Mouse (Mus musculus) midbrain, embryonic 10.5 days (tissue): ENCODE measurements around the gene Bcr. TPM values are rescaled to one million over a fixed set of nuclear protein-coding genes. Genes with fewer than 3 reads are reported as not detected.

Experiments used
- DNase-seq: peaks from one replicate; pipeline ENCODE4 v3.0.0-alpha.2; 2017; ENCODE audit warnings: low spot score
- H3K27ac ChIP-seq: fragments of 300-500 bp; sonication (generic); replicated peaks from 2 replicates; pipeline ENCODE4 v1.5.1; 2016; ENCODE audit warnings: mild to moderate bottlenecking
- H3K27me3 ChIP-seq: fragments of 300-500 bp; sonication (generic); 2 replicates; pipeline ENCODE4 v1.6.1; 2016; ENCODE audit warnings: low read depth, mild to moderate bottlenecking; ENCODE audit not compliant: poor library complexity, severe bottlenecking
- H3K36me3 ChIP-seq: fragments of 300-500 bp; sonication (generic); 2 replicates; pipeline ENCODE4 v1.6.1; 2016; ENCODE audit warnings: mild to moderate bottlenecking, moderate library complexity
- H3K4me1 ChIP-seq: fragments of 300-500 bp; sonication (generic); 2 replicates; pipeline ENCODE4 v1.6.1; 2016
- H3K4me3 ChIP-seq: fragments of 300-500 bp; sonication (generic); 2 replicates; pipeline ENCODE4 v1.5.1; 2016; ENCODE audit warnings: mild to moderate bottlenecking, moderate library complexity
- H3K9me3 ChIP-seq: fragments of 300-500 bp; sonication (generic); replicated peaks from 2 replicates; pipeline ENCODE4 v1.6.1; 2016; ENCODE audit warnings: mild to moderate bottlenecking
- WGBS: fragments of 180-500 bp; shearing (Covaris S2); methylation state at CpG from one replicate; pipeline ENCODE4 v1.1.7; 2016; 5-methylcytosine and 5-hydroxymethylcytosine counted together
- polyA plus RNA-seq: library from polyadenylated mRNA; unstranded; fragments of >200 nt; fragmentation: Nextera tagmentation; extraction: Ambion mirVana; gene quantifications from 2 replicates; pipeline ENCODE4 v1.2.1, GENCODE M21; 2016

The Bcr gene
- polyA plus RNA-seq, 1 experiment from 2014 or later: 5.1 TPM

GRCm38 (mm10) chr10:75156835-75157234, 96.4 kb downstream of the Bcr start:
- Histone ChIP-seq H3K36me3 (peaks cover 92% of the 10 kb centered on the region), H3K27me3 (no peaks in the 10 kb centered on the region), H3K4me3 (no peak overlapping the region), H3K4me1 (peaks cover 9% of the 10 kb centered on the region; the same call in 1 of the 2 replicates), H3K9me3 (no peaks in the 10 kb centered on the region), H3K27ac (no peak overlapping the region)
- WGBS: 77% methylated on average over 6 of the region's 6 CpGs
- no peak for DNase-seq

DNA sequence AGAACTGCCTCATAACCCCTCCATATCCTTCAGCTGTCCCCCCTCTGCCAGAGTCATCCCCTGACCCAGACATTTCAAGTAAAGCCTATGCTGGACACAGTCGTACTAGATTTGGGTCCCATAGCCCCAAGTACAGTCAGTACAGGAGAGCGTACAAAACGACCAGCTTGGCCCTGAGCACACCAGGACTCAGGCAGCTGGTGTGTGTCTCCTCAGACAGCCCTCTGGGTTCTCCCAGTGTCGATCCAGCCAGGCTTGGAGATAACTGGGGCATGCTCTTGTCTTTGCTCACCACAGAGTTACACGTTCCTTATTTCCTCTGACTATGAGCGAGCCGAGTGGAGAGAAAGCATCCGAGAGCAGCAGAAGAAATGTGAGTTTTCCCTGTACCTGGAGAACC, 97.3 kb downstream of the Bcr start:
- DNase-seq: no peak
- no peak overlapping the region for H3K4me3 ChIP-seq
- H3K4me1 ChIP-seq: peaks cover 9% of the 10 kb centered on the region; the same call in 1 of the 2 replicates
- H3K27ac ChIP-seq: no peak overlapping the region
- no peaks in the 10 kb centered on the region for H3K9me3 ChIP-seq
- H3K36me3 ChIP-seq: peaks cover 92% of the 10 kb centered on the region
- H3K27me3 ChIP-seq: no peaks in the 10 kb centered on the region
- WGBS: 92% methylated on average over 8 of the region's 8 CpGs

GRCm38 (mm10) chr10:75158356-75158755, 98.0 kb downstream of the Bcr start:
- 74% methylated on average over 1 of the region's 1 CpGs for WGBS
- Histone ChIP-seq H3K4me3 (no peak overlapping the region), H3K4me1 (peaks cover 9% of the 10 kb centered on the region; the same call in 1 of the 2 replicates), H3K27ac (no peak overlapping the region), H3K27me3 (no peaks in the 10 kb centered on the region), H3K36me3 (peaks cover 96% of the 10 kb centered on the region), H3K9me3 (no peaks in the 10 kb centered on the region; the same call in 1 of the 2 replicates)
- no peak for DNase-seq

DNA sequence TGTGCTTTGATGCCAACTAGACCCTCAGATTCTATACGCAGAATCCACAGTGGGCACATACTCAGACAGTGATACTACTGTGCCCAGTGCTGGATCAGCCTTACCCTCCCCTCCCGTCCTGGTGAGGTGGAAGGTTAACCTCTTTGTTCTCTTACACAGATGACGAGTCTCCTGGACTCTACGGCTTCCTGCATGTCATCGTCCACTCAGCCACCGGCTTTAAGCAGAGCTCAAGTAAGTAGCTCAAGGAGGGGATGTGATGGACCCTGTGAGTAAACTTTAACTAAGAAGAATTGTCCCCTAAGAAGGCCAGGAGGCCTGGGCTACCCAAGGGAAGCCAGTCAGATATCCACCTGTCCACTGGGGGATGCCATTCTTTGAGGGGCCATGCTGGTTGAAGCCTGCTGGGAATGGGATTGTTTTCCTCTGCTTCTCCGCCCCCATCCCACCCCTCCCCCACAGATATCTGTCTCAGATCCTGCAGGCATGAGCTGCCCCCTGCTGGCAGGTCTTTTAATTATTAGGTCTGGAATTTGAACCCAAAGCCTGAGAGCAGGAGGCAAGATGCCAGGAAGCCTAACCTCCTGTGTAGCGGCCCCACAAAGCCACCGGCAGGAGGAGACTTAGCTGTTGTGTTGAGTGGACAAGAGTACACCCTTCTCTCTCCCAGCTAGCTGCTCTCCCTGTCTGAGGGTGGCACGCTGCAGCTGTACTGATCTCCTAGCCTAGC, 99.9 kb downstream of the Bcr start:
- H3K36me3 ChIP-seq: peaks cover 97% of the 10 kb centered on the region
- no peak for DNase-seq
- H3K9me3 ChIP-seq: no peaks in the 10 kb centered on the region; the same call in 1 of the 2 replicates
- no peak overlapping the region for H3K27ac ChIP-seq
- WGBS: 82% methylated on average over 10 of the region's 10 CpGs
- H3K27me3 ChIP-seq: no peaks in the 10 kb centered on the region
- H3K4me3 ChIP-seq: no peak overlapping the region
- peaks cover 9% of the 10 kb centered on the region; the same call in 1 of the 2 replicates for H3K4me1 ChIP-seq

GRCm38 (mm10) chr10:75165825-75166481, 105.6 kb downstream of the Bcr start:
- H3K4me1 ChIP-seq: no peaks in the 10 kb centered on the region
- H3K4me3 ChIP-seq: no peak overlapping the region
- no peaks in the 10 kb centered on the region; the same call in 1 of the 2 replicates for H3K9me3 ChIP-seq
- no peaks in the 10 kb centered on the region for H3K27me3 ChIP-seq
- 77% methylated on average over 10 of the region's 10 CpGs for WGBS
- H3K27ac ChIP-seq: no peak overlapping the region
- no peak for DNase-seq
- peaks cover 92% of the 10 kb centered on the region for H3K36me3 ChIP-seq

DNA sequence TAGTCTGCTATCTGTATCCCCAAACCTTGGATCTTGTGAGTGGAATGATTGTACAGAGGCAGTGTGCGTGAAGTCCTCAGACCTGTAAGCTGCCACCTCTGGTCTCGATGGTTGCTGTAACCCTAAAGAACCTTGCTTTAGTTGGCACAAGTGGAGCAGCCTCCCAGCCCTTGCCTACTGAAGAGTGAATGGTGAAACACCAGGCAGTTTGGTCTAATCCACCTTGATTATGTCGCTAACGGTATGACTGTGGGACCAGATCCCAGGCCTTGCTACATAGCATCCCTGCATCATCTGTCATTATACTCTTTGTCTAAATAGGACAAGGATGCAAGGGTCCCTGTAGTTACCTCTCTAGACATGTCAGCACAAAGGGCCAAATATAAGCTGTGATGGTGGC, 106.2 kb downstream of the Bcr start:
- H3K9me3 ChIP-seq: no peaks in the 10 kb centered on the region; the same call in 1 of the 2 replicates
- peaks cover 92% of the 10 kb centered on the region for H3K36me3 ChIP-seq
- H3K27ac ChIP-seq: no peak overlapping the region
- no peaks in the 10 kb centered on the region for H3K4me1 ChIP-seq
- no peak for DNase-seq
- WGBS: 97% methylated on average over 4 of the region's 4 CpGs
- no peaks in the 10 kb centered on the region for H3K27me3 ChIP-seq
- no peak overlapping the region for H3K4me3 ChIP-seq

GRCm38 (mm10) chr10:75170207-75170850, 109.9 kb downstream of the Bcr start:
- WGBS: 86% methylated on average over 12 of the region's 12 CpGs
- no peak for DNase-seq
- H3K4me1 ChIP-seq: no peaks in the 10 kb centered on the region

GRCm38 (mm10) chr10:75173056-75173455, 112.7 kb downstream of the Bcr start:
- H3K4me3 ChIP-seq: no peak overlapping the region
- WGBS: 78% methylated on average over 8 of the region's 8 CpGs
- H3K27me3 ChIP-seq: no peaks in the 10 kb centered on the region
- H3K9me3 ChIP-seq: no peaks in the 10 kb centered on the region
- H3K27ac ChIP-seq: no peak overlapping the region; the same call in 1 of the 2 replicates
- no peaks in the 10 kb centered on the region for H3K4me1 ChIP-seq
- H3K36me3 ChIP-seq: peaks cover 94% of the 10 kb centered on the region
- DNase-seq: no peak

More at GRCm38 (mm10) chr10:75170207-75170850, 109.9 kb downstream of the Bcr start:
- Histone ChIP-seq H3K27ac (no peak overlapping the region), H3K27me3 (no peaks in the 10 kb centered on the region), H3K36me3 (peaks cover 88% of the 10 kb centered on the region), H3K9me3 (no peaks in the 10 kb centered on the region), H3K4me3 (no peak overlapping the region)

GRCm38 (mm10) chr10:75173712-75174111, 113.3 kb downstream of the Bcr start:
- Histone ChIP-seq H3K4me1 (no peaks in the 10 kb centered on the region), H3K27me3 (no peaks in the 10 kb centered on the region), H3K4me3 (no peak overlapping the region), H3K27ac (no peak overlapping the region), H3K9me3 (no peaks in the 10 kb centered on the region), H3K36me3 (peaks cover 94% of the 10 kb centered on the region)
- DNase-seq: no peak
- 72% methylated on average over 12 of the region's 12 CpGs for WGBS

DNA sequence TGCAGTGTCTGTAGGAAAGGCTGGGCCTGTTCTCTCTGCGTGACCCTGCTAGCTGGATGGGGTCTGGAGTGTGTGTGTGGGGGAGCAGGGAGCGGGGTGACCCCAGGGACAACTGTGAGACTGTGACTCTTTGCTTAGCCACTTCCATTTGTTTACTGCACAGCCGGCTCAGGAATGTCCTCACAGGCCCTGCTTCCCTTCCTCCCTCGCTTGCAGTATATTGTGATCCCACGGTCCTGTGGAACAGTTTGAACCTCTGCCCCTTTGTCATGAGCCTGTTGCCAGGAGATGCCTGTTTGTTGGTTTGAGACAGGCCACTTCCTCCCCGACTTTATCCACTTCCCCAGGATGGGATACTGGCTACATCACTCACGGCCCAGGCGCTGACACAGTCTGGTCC, 116.1 kb downstream of the Bcr start:
- Histone ChIP-seq H3K9me3 (no peaks in the 10 kb centered on the region), H3K4me1 (no peaks in the 10 kb centered on the region), H3K36me3 (peaks cover 94% of the 10 kb centered on the region), H3K4me3 (no peak overlapping the region), H3K27me3 (no peaks in the 10 kb centered on the region), H3K27ac (no peak overlapping the region)
- 84% methylated on average over 8 of the region's 8 CpGs for WGBS
- no peak for DNase-seq

GRCm38 (mm10) chr10:75178911-75179310, 118.5 kb downstream of the Bcr start:
- H3K4me1 ChIP-seq: no peaks in the 10 kb centered on the region
- H3K27ac ChIP-seq: no peak overlapping the region
- no peak for DNase-seq
- no peaks in the 10 kb centered on the region for H3K9me3 ChIP-seq
- no peaks in the 10 kb centered on the region for H3K27me3 ChIP-seq
- no peak overlapping the region for H3K4me3 ChIP-seq
- WGBS: 92% methylated on average over 5 of the region's 5 CpGs
- peaks cover 99% of the 10 kb centered on the region for H3K36me3 ChIP-seq

GRCm38 (mm10) chr10:75182151-75182774, 121.9 kb downstream of the Bcr start:
- DNase-seq: peak; percentile 63
- H3K36me3 ChIP-seq: peaks cover 79% of the 10 kb centered on the region
- no peaks in the 10 kb centered on the region for H3K27me3 ChIP-seq
- H3K27ac ChIP-seq: no peak overlapping the region
- no peak overlapping the region for H3K4me3 ChIP-seq
- H3K4me1 ChIP-seq: no peaks in the 10 kb centered on the region
- WGBS: 64% methylated on average over 14 of the region's 14 CpGs
- no peaks in the 10 kb centered on the region for H3K9me3 ChIP-seq
